Mouse (Mus musculus): Measurements from ENCODE around the gene Nat9. TPM values are rescaled to one million over a fixed set of nuclear protein-coding genes. Genes with fewer than 3 reads are reported as not detected.

Gene Nat9
- total RNA-seq (2017) = 17.2 and 19.7 TPM in 2 replicates

GRCm38 (mm10) chr11:115187693-115188092, at the start of gene Nat9:
Gene Nat9, minus strand, starts transcription at chr11:115187859.
- ATAC-seq (replicated peaks; ENCODE audit: low read depth, poor library complexity, severe bottlenecking) = no peak

- no peak for ATAC-seq (replicated peaks; ENCODE audit: low read depth, poor library complexity, severe bottlenecking)
These were observed 48.9 kb upstream of the Nat9 start for GRCm38 (mm10) chr11:115236570-115236969.

GRCm38 (mm10) chr11:115234320-115235044, 46.8 kb upstream of the Nat9 start:
- no peak for ATAC-seq (replicated peaks; ENCODE audit: low read depth, poor library complexity, severe bottlenecking)

- no peak for ATAC-seq (replicated peaks; ENCODE audit: low read depth, poor library complexity, severe bottlenecking)
These were observed 46.0 kb upstream of the Nat9 start for GRCm38 (mm10) chr11:115233526-115234290.

GRCm38 (mm10) chr11:115232889-115233288, 45.2 kb upstream of the Nat9 start:
- ATAC-seq (replicated peaks; ENCODE audit: low read depth, poor library complexity, severe bottlenecking) = no peak

- 0 out of 2 replicates have a peak, but pooled peaks have one; percentile 3 for ATAC-seq (replicated peaks; ENCODE audit: low read depth, poor library complexity, severe bottlenecking)
These were observed 44.3 kb upstream of the Nat9 start for GRCm38 (mm10) chr11:115231924-115232323.

GRCm38 (mm10) chr11:115231168-115231915, 43.7 kb upstream of the Nat9 start:
- ATAC-seq (replicated peaks; ENCODE audit: low read depth, poor library complexity, severe bottlenecking) = peak; percentile 76

GRCm38 (mm10) chr11:115229021-115229930, 41.6 kb upstream of the Nat9 start:
- no peak for ATAC-seq (replicated peaks; ENCODE audit: low read depth, poor library complexity, severe bottlenecking)

GRCm38 (mm10) chr11:115228430-115228829, 40.8 kb upstream of the Nat9 start:
- ATAC-seq (replicated peaks; ENCODE audit: low read depth, poor library complexity, severe bottlenecking) = no peak

- ATAC-seq (replicated peaks; ENCODE audit: low read depth, poor library complexity, severe bottlenecking) = no peak
These were observed 40.0 kb upstream of the Nat9 start for GRCm38 (mm10) chr11:115227640-115228039.

- no peak for ATAC-seq (replicated peaks; ENCODE audit: low read depth, poor library complexity, severe bottlenecking)
These were observed 39.3 kb upstream of the Nat9 start for GRCm38 (mm10) chr11:115226811-115227491.

- ATAC-seq (replicated peaks; ENCODE audit: low read depth, poor library complexity, severe bottlenecking) = no peak
These were observed 37.6 kb upstream of the Nat9 start for GRCm38 (mm10) chr11:115225301-115225700.

- ATAC-seq (replicated peaks; ENCODE audit: low read depth, poor library complexity, severe bottlenecking) = no peak
These were observed 37.2 kb upstream of the Nat9 start for GRCm38 (mm10) chr11:115224889-115225288.

- 0 out of 2 replicates have a peak, but pooled peaks have one; percentile 8 for ATAC-seq (replicated peaks; ENCODE audit: low read depth, poor library complexity, severe bottlenecking)
These were observed 36.2 kb upstream of the Nat9 start for GRCm38 (mm10) chr11:115223877-115224276.

- peak; percentile 57 for ATAC-seq (replicated peaks; ENCODE audit: low read depth, poor library complexity, severe bottlenecking)
These were observed 35.8 kb upstream of the Nat9 start for GRCm38 (mm10) chr11:115223451-115223850.

GRCm38 (mm10) chr11:115222570-115222969, 34.9 kb upstream of the Nat9 start:
- ATAC-seq (replicated peaks; ENCODE audit: low read depth, poor library complexity, severe bottlenecking) = no peak

GRCm38 (mm10) chr11:115222077-115222476, 34.4 kb upstream of the Nat9 start:
- ATAC-seq (replicated peaks; ENCODE audit: low read depth, poor library complexity, severe bottlenecking) = no peak

GRCm38 (mm10) chr11:115219685-115220084, 32.0 kb upstream of the Nat9 start:
- ATAC-seq (replicated peaks; ENCODE audit: low read depth, poor library complexity, severe bottlenecking) = no peak

GRCm38 (mm10) chr11:115219263-115219662, 31.6 kb upstream of the Nat9 start:
- no peak for ATAC-seq (replicated peaks; ENCODE audit: low read depth, poor library complexity, severe bottlenecking)
